Mouse (Mus musculus) neural tube, embryonic 10.5 days (tissue): ENCODE results near the gene Cpt1a.

Experiments used
- DNase-seq: peaks from one replicate; pipeline ENCODE4 v3.0.0-alpha.2; 2017; ENCODE audit warnings: low spot score; ENCODE audit errors: extremely low spot score

Cpt1a gene

DNA sequence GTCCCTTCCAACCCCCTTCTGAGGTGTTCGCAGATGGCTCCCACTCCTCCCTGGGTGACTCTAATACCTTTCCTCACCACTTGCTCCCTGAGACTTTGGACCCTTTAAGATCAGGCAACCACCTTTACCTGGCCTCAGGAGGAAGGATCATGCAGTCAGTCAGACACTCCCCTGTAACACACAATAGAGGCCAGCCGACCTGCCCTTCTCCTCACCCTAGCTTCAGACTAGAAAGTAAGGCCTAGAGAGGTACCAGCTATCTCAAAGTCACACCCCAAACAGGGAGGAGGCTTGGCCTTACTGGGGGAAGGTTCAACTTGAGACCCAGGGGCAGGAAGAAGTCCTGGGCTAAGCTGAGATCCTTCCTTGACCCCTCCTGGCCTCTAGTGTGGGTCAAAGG is 102.1 kb downstream of the Cpt1a start:
- no peak for DNase-seq

DNA sequence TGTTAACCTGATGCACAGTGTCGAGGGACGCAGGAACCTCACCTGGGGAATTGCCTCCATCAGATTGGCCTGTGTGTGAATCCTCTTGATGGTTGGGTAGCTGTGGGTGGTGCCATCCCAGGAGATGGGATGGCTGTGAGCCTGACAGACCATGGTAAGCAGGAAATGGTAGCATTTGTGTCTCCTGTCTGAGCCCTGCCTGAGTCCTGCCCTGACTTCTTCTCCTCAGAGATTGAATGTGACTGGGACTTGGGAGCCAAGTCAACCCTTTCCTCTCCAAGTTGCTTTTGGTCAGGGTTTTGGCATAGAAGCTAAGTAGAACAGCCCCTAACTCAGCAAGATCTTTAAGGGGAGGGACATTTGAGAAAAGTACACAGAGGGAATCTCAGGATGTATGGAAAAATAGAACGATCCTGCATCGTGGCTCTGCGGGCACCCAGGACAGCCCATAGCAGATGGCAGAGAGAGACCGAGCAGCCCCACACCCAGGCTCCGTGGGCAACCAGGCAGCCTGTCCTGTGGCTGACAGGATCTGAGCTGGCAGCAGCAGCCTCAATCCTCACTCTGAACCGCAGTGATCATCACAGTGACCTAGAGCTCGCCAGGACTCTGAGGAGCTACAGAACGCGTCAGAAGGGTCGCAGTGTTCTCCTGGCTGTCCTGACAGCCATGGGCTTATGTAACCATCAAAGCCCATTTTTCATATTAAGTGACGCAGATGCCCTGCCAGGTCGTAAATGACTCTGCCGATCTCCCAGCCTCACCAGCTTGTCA is 106.1 kb downstream of the Cpt1a start:
- no peak for DNase-seq

DNA sequence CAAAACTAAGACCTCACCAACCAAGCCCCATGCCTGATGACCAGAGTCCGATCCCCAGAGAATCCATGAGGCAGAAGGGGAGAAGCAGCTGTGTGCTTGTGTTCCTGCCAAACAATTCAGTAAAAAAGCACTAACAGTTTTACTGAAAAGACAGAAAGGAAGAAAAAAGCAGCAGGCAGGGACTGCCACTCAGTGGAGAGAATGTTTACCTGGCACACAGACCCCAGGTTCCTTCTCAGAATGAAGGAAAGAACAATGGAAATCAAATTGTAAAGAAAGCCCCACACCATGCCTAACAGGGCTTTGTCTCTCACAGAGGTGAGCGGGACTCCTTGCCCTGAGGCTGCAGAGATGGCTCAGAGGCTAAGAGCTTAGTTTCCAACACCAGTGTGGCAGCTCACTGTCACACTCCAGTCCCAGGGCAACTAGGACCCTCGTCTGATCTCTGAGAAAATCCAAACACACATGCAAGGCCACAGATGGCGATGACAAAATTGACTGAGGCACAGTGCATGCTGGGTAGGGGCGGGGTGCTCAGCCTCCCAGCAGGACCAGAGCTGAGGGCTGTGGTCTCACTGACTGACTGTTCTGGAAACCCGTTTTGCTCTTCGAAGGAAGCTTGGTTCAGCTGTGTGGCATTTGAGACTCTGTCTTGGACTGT is 107.2 kb downstream of the Cpt1a start:
- no peak for DNase-seq

DNA sequence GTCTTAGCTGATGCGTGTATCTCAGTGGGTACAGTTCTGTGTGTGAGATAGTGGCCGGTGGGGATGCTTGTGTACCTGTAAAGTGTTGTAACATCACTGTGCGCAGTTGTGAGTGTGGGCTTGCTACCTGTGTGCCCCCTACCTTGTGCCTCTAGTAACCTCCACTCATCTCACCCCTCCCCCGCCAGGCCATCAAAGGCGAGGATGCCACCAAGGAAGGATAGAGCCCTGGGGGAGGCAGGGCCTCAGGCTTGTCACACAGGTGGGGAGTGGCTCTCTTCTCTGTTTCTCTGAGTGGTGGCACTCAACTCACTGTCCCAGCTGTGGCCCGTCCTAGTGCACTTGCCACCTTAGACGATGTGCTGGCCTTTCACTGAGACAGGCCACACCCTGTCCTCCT is 108.9 kb downstream of the Cpt1a start:
- no peak for DNase-seq

DNA sequence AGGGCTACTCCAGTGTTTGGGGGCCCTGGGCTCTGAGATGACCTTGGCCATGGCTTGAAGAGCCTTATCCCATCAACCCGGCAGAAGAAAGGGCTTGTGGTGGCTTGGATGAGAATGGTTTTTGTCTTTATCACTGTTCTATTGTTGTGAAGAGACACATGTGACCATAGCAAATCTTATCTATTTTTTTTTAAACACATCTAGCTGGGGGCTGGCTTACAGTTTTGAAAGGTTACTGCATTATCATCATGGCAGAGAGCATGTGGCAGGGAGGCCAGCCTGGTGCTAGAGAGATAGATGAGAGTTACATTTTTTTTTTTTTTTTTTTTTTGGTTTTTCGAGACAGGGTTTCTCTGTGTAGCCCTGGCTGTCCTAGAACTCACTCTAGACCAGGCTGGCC is 109.8 kb downstream of the Cpt1a start:
- no peak for DNase-seq

DNA sequence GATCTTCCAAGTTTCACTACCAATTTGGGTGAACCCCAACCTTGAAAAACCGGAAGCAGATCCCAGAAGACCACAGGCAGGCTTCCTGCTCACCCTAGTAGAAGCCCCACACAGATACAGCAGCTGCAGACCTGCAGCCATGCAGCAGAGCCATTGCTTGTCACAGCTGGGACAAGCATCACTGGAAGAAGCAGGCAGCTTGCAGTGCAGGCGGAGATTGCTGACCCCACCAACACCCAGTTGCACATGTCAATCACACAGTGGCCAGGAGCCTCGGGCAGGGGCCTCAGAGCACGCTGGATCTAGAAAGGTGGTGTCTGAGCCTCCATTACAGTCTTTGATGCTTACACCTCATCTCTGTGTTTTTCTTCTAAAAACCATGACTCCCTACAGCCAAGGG is 112.0 kb downstream of the Cpt1a start:
- no peak for DNase-seq

DNA sequence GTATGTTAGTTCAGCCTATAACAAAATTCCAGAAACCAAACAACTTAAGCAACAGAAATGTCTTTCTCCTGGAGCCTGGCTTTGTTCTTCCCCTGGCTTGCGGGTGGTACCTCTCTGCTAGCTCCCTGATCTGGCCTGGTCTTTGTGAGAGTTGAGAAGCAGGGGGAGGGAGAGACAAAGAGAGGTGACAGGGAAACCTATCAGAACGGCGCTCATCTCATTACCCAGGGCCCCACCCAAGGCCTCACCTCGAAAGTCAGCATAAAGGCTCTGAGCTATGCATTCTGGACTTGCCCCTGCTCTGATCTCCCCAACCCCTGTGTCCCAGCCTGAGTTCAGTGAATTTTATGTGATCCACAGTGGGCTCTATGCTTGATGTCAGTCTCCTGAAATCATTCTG is 112.5 kb downstream of the Cpt1a start:
- no peak for DNase-seq
